Mouse (Mus musculus) frontal cortex, postnatal 25 days (tissue): ENCODE results near the gene Pcgf1.
A peak's percentile ranks its signal among the peaks of the same experiment; 100 is the strongest.

Source experiments
- DNase-seq, 2 experiments: peaks; one replicate each; pipeline ENCODE4 v3.0.0; 2022; ENCODE audit warnings: low spot score in 2 of 2

The Pcgf1 gene

DNA sequence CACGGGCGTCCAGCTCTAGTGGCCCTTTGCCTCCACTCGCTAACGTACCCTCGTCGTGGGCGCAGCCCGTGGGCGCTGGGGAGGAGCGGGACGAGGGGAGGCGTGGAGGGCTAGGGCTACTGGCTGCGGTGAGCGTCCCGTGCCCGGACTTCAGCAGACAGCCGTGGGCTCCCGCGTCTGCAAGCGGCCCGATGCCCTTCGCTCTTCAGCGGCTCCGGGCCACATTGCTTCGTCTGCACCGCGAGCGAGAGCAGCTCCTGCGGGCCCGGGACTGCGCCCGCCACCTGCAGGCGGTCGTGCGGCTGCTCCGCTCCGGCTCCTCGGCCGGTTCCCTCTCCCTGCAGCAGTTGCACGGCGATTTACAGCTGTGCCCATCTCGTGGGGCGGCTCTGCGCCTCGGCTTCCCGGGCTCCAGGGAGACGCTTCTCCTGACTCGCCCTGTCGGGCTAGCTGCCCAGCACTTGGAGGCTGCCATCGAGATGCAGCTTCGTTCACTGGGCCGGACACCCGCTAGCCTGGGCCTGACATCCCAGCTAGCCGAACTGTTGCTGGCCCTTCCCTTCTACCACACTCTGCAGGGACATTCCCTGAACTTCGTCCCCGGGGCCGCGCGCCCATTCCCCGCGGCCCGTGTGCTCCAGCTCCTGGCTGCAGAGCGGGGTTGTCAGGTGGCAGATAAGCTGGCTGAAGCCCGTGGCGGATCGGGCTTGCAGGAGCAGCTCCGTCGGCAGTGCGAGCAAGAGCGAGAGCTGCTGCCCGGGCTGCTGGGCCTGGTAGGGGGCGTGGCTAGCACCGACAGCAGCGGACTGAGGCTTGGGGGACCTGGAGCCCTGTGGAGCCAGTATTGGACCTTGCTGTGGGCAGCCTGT, 24.3 kb downstream of the Pcgf1 start:
- DNase-seq, result peak in 1 of 2 experiments; percentile 25

DNA sequence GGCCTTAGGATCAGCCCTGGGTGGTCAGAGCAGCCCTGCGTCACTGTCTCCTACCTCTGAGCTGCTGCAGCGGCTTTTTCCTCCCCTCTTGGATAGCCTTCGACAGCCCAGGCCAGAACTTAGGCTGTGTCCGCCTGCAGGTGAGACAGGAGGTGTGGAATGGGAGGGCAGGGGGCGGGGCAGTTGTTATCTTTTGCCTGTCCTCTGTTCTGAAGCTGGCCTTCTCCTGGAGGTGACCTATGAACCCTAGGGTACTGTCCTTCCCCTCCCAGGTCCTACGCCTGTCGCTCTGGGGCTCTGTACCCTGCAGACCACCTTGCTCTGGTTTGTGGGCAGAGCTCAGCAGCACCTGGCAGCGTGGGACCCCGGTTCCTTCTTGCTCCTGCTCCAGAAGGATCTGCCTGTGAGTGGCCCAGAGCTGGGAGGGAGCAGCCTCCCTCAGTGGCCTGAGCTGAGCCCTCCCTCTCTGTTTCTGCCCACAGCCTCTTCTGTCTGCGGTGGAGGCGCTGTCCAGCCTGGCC, 25.5 kb downstream of the Pcgf1 start:
- no peak for DNase-seq

DNA sequence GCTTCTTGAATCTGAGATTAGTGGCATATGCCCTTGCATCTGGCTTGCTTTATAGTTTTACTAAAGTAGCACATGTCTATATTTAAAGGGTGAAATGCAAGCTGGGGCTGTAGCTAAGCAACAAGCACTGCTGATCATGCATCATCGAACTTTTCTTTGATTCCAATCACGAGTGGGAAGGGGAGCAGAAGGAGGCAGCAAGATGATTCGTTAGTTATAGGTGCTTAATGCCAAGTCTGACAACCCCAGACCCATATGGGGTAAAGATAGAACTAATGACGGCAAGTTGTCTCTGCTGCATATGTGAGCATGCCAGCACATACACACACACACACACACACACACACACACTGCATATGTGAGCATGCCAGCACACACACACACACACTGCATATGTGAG, 26.5 kb downstream of the Pcgf1 start:
- no peak for DNase-seq

DNA sequence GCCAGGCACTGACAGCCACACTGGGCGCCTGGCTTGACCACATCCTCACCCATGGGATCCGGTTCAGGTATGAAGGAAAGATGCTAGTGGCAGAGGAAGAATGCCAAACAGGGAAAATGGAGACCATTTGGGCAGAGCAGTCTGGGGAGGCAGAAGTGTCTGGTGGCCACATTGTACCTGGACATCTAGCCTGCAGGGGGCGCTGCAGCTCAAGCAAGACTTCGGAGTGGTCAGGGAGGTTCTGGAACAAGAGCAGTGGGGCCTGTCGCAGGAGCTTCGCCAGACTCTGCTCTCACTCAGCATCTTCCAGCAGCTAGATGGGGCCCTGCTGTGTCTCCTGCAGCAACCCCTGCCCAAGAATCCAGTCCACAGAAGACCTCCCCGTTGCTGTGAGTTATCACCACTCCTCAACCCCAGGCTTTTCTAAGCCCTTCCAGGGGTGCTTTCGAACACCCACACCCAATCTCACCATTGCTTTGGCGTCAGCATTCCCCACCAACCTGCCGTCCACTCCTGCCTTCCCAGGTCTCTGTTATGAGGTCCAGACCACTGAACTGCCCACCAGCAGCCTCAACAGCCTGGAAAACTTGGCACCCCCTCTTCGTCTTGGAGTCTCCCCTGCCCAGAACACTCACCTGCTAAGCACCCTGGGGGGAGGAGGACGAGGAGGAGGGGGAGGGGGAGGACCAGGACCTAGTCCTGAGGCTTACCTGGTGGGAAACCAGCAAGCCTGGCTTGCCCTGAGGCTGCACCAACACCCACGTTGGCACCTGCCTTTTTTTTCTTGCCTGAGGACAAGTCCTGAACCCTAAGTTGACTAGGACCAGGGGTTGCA, 30.1 kb downstream of the Pcgf1 start:
- DNase-seq, result peak in 1 of 2 experiments; percentile 62

DNA sequence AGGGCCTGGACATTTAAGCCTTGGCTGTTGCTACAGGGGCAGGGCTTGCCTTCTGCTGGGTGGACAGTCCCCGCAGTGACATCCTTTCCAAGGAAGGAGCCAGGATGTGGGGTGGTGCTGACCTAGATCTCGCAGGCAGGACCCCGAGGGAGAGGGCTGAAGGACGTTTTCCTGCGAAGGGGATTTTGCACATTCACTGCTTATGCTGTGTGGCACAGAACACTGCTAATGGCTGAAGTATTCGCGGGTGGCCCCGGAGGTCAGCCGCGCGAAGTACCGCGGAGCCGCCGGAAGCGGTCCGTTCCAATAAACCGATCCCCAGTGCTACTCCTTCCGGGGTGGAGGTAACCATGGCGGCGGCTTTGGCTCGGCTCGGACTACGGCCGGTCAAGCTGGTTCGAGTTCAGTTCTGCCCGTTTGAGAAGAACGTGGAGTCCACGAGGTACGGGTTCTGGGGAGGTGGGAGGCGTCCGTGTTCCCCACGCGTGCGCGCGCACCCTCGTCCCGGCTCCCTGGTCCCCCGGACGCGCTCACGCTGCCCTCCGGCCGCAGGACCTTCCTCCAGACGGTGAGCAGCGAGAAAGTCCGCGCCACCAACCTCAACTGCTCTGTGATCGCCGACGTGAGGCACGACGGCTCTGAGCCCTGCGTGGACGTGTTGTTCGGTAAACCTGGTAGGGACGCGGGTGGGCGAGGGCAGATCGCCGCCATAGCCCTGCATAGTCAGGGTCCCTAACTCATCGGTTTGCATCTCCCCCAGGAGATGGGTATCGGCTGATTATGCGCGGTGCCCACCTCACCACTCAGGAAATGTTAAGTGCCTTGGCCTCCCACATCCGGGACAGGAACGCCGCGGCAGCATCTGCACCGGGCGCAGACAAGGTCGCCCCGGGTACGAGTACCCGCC, 31.3 kb downstream of the Pcgf1 start, which contains the start of gene Mrpl53:
Gene Mrpl53, plus strand, starts transcription at position 279 of the 907 bp plus-strand sequence.
- peak; percentile 63 to 74 for DNase-seq

DNA sequence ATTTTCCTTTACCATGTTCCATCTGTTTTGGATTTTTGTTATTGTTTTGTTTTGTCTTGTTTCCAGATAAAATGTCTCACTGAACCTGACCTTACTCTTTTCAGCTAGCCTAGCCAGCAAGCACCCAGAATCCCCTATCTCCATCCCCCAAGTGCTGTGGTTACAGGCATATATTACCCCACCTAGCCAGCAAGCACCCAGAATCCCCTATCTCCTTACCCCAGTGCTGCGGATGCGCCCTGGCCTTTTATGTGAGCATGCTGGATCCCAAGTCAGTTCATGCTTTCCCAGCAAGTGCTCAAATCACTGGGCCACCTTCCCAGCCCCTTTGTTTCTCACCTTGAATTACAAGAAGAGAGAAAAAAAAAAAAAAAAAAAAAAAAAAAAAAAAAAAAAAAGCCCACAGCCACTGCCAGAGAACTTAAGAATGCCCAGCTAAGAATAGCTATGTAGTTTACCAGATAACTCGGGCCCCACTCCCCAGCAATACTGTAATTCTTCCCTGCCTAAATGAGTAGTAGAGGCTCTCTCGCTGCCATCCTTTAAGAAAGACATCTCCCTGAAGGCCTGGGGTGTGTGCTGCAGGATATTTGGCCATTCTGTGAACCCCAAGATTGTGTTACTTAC, 34.0 kb downstream of the Pcgf1 start:
- no peak for DNase-seq

DNA sequence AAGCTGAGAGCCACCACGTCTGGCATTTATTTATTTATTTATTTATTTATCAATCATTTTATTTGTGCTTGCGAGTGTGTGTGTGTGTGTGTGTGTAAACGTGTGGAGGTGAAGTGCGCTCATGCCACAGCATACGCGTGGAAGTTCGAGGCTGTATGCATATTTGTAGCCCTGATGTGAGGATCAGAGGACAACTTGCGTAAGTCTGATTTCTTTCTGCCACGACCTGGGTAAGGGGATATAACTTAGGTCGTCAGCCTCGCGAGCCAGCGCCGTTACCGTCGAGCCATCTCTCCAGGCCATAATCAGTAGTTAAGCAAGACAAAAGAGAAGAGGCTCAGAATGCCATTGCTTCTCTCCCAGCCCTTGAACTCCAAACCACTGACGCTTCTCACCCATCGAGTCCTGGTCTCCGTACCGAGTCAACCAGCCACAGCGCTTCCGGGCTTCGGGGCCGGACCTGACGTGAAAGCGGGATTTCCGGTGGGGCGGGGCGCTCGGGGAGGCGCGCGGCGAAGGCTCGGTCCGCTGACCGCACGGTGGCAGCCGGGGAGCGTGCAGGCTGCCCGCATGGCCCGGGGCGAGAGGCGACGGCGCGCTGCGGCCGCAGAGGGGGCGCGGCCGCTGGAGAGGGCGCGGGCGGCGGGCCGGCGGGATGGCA, 37.5 kb downstream of the Pcgf1 start, which contains the start of gene Mogs:
Gene Mogs, plus strand, starts transcription at position 486 of the 661 bp plus-strand sequence.
- peak; percentile 85 to 88 for DNase-seq

DNA sequence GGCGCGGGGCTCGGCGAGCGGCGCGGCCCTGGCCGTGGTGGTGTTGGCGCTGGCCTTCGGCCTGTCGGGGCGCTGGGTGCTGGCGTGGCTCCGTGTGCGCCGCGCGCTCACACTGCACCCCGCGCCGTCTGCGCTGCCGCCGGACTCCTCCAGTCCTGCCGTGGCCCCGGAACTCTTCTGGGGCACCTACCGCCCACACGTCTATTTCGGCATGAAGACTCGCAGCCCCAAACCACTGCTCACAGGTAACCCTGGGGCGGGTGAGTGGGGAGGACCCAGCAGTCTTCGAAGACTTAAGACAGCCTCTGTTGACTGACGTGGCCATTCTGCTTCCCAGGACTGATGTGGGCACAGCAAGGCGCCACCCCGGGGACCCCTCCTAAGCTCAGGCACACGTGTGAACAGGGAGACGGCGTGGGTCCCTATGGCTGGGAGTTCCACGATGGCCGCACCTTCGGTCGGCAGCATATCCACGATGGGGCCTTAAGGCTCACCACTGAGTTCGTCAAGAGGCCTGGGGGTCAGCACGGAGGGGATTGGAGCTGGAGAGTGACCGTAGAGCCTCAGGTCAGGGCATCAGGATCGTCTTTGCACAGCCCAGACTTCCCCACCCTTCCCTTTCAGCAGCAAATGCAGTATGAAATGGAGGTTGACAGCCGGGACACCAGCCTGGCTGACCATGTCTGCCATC, 38.2 kb downstream of the Pcgf1 start:
- DNase-seq, result no peak

DNA sequence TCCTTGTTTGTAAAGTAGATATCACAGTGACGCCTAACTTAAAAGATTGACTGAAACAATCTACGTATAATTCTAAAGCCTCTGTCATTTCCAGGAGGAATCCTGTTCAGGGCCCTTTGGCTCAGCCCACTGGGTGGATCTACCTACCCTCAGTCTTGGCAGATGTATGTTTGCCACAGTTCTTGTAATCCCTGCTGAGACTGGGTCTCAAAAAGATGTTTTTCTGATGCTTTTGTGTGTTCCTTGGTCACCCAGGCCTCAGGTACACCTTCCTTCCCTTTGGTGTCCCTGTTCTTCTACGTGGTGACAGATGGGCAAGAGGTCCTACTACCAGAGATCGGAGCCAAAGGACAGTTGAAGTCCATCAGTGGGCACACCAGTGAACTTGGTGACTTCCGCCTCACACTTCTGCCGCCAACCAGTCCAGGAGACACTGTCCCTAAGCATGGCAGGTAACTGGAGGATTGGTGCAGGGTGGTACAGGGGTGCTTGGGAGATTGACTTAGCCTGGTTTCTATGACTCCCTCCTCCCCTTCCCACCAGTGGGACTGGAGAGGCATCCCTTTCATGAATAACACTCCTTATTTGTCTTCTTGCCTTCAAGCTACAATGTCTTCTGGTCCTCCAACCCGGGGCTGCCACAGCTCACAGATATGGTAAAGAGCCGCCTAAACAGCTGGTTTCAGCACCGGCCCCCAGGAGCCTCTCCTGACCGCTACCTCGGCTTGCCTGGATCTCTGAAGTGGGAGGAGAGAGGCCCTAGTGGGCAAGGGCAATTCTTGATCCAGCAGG, 38.9 kb downstream of the Pcgf1 start:
- no peak for DNase-seq

DNA sequence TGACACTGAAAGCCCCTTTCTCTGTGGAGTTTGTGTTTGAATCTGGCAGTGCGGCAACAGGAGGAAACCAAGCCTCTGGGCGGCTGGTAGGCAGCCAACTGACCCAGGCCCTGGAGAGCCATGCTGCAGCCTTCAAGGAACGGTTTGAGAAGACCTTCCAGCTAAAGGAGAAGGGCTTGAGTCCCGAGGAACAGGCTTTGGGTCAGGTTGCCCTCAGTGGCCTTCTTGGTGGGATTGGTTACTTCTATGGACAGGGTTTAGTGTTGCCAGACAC, 39.4 kb downstream of the Pcgf1 start:
- no peak for DNase-seq

DNA sequence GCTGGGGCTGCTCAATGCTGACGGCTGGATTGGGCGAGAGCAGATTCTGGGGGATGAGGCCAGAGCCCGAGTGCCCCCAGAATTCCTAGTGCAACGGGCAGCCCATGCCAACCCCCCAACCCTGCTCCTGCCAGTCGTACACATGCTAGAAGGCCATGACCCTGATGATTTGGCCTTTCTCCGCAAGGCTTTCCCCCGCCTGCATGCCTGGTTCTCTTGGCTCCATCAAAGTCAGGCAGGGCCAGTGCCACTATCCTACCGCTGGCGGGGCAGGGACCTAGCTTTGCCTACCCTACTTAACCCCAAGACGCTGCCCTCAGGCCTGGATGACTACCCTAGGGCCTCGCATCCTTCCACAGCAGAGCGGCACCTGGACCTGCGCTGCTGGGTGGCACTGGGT, 39.9 kb downstream of the Pcgf1 start:
- no peak for DNase-seq

DNA sequence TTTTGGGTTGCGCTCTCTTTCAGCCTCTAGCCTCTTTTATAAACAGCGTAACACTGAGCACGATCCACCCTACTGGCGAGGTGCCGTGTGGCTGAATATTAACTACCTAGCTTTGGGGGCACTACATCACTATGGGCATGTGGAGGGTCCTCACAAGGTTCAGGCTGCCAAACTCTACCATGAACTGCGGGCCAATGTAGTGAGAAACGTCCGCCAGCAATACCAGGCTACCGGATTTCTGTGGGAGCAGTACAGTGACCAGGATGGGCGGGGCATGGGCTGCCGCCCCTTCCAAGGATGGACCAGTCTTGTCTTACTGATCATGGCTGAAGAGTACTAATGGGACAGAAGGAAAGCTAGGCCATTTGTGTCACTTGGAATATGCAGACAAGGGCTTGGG, 40.7 kb downstream of the Pcgf1 start:
- DNase-seq, result no peak

DNA sequence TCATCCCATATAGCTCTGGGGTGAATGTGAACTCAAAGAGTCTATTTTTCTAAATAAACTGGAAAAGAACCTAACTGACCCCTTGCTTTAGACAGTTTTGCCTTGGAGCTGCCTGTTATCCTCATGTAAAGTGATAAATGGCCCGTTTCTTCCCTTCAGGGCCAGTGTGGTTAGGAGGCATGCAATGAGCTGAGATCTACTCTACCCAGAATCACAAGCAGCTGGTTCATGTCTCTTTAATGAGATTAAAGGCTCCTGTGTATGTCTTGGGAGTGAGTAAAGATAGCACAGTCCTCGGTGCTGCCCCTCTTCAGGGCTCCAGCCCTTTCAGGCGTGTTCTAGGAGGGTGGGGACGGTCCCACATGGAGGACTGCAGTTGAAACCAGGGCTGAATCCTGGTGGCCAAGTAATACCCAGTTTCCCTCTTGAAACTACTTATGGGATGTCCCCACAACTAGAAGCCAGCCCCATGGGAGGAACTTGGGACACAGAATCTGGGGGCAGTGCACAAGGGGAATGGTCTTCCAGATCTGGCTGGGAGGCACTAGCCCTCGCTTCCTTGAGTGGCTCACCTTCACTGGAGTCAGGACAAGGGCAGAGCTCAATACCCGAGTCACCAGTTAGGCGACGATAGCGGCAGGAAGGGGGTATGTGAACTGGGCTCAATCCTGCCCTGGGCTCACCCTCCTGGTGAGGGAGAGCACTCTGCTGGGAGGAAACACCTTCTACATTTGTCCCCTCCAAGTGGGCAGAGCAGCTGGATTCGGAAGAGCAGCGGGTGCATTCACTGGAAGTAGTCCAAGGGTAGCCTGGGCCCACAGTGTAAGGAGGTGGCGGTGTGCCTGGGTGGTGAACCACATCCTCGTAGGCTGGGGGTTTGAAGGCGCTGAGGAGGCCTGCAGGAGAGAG, 41.4 kb downstream of the Pcgf1 start:
- no peak for DNase-seq

DNA sequence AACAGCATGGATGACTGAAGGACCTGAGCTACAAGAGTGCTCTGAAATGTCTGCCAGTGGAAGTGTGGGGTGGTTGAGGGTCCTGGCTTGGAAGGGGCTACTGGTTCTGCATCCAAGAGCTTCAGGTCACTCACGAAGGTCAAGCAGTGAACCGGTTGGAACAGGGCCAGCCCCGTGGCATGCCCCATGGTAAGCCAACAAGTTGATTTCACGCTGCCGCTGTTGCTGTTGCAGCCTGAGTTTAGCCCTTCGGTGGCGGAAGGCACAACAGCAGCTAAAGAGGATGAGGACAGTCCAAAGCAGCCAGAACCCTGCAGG, 42.0 kb downstream of the Pcgf1 start:
- DNase-seq, result no peak

DNA sequence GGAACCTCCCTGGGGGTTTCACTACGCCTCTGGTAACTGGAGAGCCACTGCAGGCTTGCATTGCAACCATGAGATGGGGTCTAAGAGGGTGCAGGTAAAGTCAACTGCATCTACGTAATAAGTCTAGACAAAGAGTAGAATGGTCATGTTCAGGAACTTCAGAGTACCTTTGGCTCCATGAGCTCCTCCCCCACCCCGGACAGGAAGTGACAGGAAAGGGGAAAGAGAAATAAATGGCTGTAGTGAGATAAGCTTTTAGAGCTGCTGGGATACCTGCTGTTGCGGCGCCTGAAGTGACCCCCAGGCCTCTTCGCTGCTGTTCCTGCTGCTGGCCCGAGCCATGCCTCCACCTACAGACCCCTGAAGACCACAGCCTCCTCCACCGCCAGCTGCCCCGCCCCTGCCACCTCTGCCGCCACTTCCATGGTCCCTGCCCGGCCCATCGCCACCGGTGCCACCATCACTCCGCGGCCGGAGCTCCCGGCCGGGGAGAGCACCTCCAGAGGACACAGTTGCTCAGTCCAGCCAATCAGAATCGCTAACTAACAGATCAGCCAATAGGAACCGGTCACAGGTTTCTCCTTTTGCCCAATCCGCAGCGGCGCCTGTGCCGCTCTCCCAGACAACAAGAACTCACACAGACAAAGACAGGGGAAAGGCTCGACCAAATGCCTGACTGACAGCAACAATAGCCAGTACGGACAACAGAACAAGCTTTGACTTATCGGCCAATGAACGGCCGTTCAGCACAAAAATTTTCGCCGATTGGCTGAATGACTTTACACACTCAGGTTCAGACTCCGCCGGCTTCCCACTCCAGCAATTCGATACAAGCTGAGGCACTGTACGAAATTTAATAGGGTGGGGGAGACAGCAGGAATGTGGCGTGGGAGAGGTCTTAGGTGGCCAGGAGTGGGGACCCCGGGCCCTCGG, 43.5 kb downstream of the Pcgf1 start, which contains the start of gene Wbp1:
Gene Wbp1, minus strand, starts transcription at position 630 of the 933 bp plus-strand sequence.
- DNase-seq, result peak; percentile 88 to 92

DNA sequence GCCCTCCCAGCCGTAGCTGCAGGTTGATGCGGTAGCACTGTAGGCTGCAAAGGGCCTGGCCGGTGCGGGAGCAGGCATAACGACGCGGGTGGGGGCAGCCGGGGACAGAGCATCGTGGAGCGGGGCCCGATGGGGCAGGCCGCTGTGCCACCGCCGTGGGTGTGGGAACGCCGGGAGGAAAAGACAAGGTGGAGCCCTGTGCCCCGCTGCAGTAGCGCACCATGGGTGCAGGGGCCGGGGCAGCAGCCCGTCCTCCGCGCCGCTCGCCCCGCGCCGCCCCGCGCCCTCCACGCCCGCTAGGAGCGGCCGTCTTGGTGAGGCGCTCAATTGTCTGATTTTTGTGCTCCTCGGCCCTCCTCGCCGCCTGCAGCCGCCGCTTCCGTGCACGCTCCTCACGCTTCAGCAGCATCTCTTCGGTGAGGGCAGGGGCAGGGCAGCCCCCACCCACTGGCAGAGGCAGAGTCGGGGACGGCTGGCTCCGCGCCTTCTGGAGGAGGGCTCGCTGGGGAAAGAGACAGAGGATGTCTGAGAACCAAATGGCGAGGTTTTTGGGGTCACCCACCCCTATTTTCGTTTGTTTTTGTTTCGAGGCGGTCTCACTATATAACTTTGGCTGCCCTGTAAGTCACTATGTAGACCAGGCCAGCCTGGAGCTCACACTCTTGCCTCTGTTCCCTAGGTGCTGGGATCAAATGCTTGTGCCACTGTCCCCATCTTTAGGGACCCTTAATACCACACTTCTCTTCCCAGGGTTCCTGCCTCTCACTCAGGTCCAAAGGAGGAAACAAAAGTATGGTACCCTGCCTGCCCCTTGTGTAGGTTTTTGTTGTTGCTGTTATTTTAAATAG, 44.4 kb downstream of the Pcgf1 start:
- no peak for DNase-seq
